7 mouse cellular contexts compared by ENCODE assay signal in genomic region chr2:154892201-154893044, GRCm38 (mm10). TPM values are rescaled to one million over a fixed set of nuclear protein-coding genes. Genes with fewer than 3 reads are reported as not detected.
DNase-seq lines count a peak whose midpoint lies in the region; ATAC-seq and TF ChIP-seq lines count a peak whose summit lies in the region.

Gene Eif2s2 (minus strand): TSS chr2:154892935.

- peak within 1 kb of the TSS; percentile 66 for H3K4me2 ChIP-seq in intestine, postnatal 0 days (replicated peaks; ENCODE audit: low read depth)
- peak within 1 kb of the TSS; percentile 77 for H3K4me2 ChIP-seq in midbrain, embryonic 12.5 days (replicated peaks)

- H3K27me3 ChIP-seq in embryonic facial prominence, embryonic 10.5 days (replicated peaks; ENCODE audit: low read depth, poor library complexity, severe bottlenecking), result 0 out of 2 replicates have a peak, but pooled peaks cover 5% of the 10 kb centered on the region
- no peaks in the 10 kb centered on the region for H3K27me3 ChIP-seq in intestine, postnatal 0 days (replicated peaks; ENCODE audit: control insufficient read depth, insufficient read depth, low read length)
- H3K27me3 ChIP-seq in midbrain, embryonic 12.5 days, result 0 out of 2 replicates have a peak, but pooled peaks cover 3% of the 10 kb centered on the region
- H3K27me3 ChIP-seq in small intestine, adult 2 months (ENCODE audit: control insufficient read depth, insufficient read depth, low read length), result no peaks in the 10 kb centered on the region

- peak within 1 kb of the TSS; percentile 95 for H3K27ac ChIP-seq in embryonic facial prominence, embryonic 10.5 days (replicated peaks)
- peak within 1 kb of the TSS; percentile 80 for H3K27ac ChIP-seq in intestine, postnatal 0 days (ENCODE audit: low read depth, low read length)
- H3K27ac ChIP-seq in midbrain, embryonic 12.5 days (replicated peaks), result peak within 1 kb of the TSS; percentile 77
- H3K27ac ChIP-seq in small intestine, adult 2 months (ENCODE audit: insufficient read depth, low read depth, low read length), result peak within 1 kb of the TSS; percentile 76

- TF ChIP-seq POLR2A in small intestine, adult 2 months (IDR thresholded peaks at IDR 0.05; ENCODE audit: low read depth, low read length), result peak; percentile 67

- under 1% methylated on average over 75 of the region's 75 CpGs for WGBS in embryonic facial prominence, embryonic 10.5 days
- under 1% methylated on average over 75 of the region's 75 CpGs for WGBS in intestine, postnatal 0 days
- under 1% methylated on average over 75 of the region's 75 CpGs for WGBS in midbrain, embryonic 12.5 days
- WGBS in small intestine, adult 2 months, result under 1% methylated on average over 75 of the region's 75 CpGs

- TF ChIP-seq CTCF in intestine, postnatal 0 days (IDR thresholded peaks at IDR 0.05; ENCODE audit: low read depth), result no peak
- TF ChIP-seq CTCF in small intestine, adult 2 months (IDR thresholded peaks at IDR 0.05; ENCODE audit: extremely low read depth, insufficient read length, insufficient replicate concordance, low read depth, low read length), result no peak

- H3K4me3 ChIP-seq in embryonic facial prominence, embryonic 10.5 days, result peak within 1 kb of the TSS; percentile 97
- peak within 1 kb of the TSS; percentile 63 for H3K4me3 ChIP-seq in intestine, postnatal 0 days (ENCODE audit: low read depth, low read length)
- peak within 1 kb of the TSS; percentile 84 for H3K4me3 ChIP-seq in midbrain, embryonic 12.5 days
- peak within 1 kb of the TSS; percentile 92 for H3K4me3 ChIP-seq in small intestine, adult 2 months (ENCODE audit: low read depth, low read length)

- peaks cover 20% of the 10 kb centered on the region for H3K36me3 ChIP-seq in embryonic facial prominence, embryonic 10.5 days (replicated peaks)
- peaks cover 4% of the 10 kb centered on the region; the same call in 1 of the 2 replicates for H3K36me3 ChIP-seq in intestine, postnatal 0 days (ENCODE audit: control insufficient read depth, insufficient read depth)
- peaks cover 5% of the 10 kb centered on the region; the same call in 1 of the 2 replicates for H3K36me3 ChIP-seq in midbrain, embryonic 12.5 days
- peaks cover 6% of the 10 kb centered on the region for H3K36me3 ChIP-seq in small intestine, adult 2 months (ENCODE audit: control insufficient read depth, insufficient read depth, low read length)

- DNase-seq in adrenal gland, postnatal 10 days, result peak; percentile 96
- peak; percentile 97 for DNase-seq in embryonic facial prominence, embryonic 10.5 days (ENCODE audit: low spot score)
- DNase-seq in gonadal fat pad, adult 2 months (ENCODE audit: low read depth), result peak; percentile 85
- DNase-seq in left cerebral cortex, postnatal 4 days, result peak; percentile 97

- peak within 1 kb of the TSS; percentile 75 for H3K9ac ChIP-seq in intestine, postnatal 0 days (ENCODE audit: low read depth, low read length)
- H3K9ac ChIP-seq in midbrain, embryonic 12.5 days (replicated peaks), result peak within 1 kb of the TSS; percentile 91

- peak; percentile 97 for ATAC-seq in intestine, postnatal 0 days
- ATAC-seq in midbrain, embryonic 12.5 days (ENCODE audit: low FRiP score, low read depth), result peak; percentile 99

- no peaks in the 10 kb centered on the region for H3K9me3 ChIP-seq in embryonic facial prominence, embryonic 10.5 days
- H3K9me3 ChIP-seq in intestine, postnatal 0 days (ENCODE audit: control insufficient read depth), result no peaks in the 10 kb centered on the region
- H3K9me3 ChIP-seq in midbrain, embryonic 12.5 days, result no peaks in the 10 kb centered on the region

- H3K4me1 ChIP-seq in embryonic facial prominence, embryonic 10.5 days, result peaks cover 18% of the 10 kb centered on the region
- peaks cover 6% of the 10 kb centered on the region; the same call in 1 of the 2 replicates for H3K4me1 ChIP-seq in intestine, postnatal 0 days (replicated peaks; ENCODE audit: control insufficient read depth, insufficient read depth, low read length)
- peaks cover 15% of the 10 kb centered on the region for H3K4me1 ChIP-seq in midbrain, embryonic 12.5 days
- H3K4me1 ChIP-seq in small intestine, adult 2 months (ENCODE audit: control insufficient read depth, insufficient read depth, insufficient read length, low read length), result no peaks in the 10 kb centered on the region

- intact Hi-C loops in left cerebral cortex, postnatal 4 days (cut with DNase I), result no loop called here

RNA-seq across cellular contexts. Expression of gene Eif2s2, which starts in this region (rescaled TPM):
- total RNA-seq in adrenal gland, postnatal 10 days (2021), result 100 to 1,000 TPM; 103 to 125 TPM
- 124 and 138 TPM in 2 replicates for polyA plus RNA-seq in embryonic facial prominence, embryonic 10.5 days (2016; fragmentation: Nextera tagmentation; extraction: Ambion mirVana)
- polyA plus RNA-seq in gonadal fat pad, adult 2 months (2012; rRNA removed), result 15.8 and 17.9 TPM in 2 replicates
- 80.4 and 85.5 TPM in 2 replicates for polyA plus RNA-seq in intestine, postnatal 0 days (2015; fragmentation: Nextera tagmentation; extraction: Ambion mirVana)
- total RNA-seq in left cerebral cortex, postnatal 4 days (2021), result 10 to 100 TPM; 94.1 to 99.9 TPM
- polyA plus RNA-seq in midbrain, embryonic 12.5 days (2016; fragmentation: Nextera tagmentation; extraction: Ambion mirVana), result 93.9 and 103 TPM in 2 replicates
- polyA plus RNA-seq in small intestine, adult 2 months (2012; rRNA removed), result 1.4 and 2.1 TPM in 2 replicates

Comparison
In these comparisons a context has a peak if more than half of its experiments do, and no peak if none do; other contexts are left out.
1. Peak in every context shown above with its lines: DNase-seq, ATAC-seq, H3K4me3 ChIP-seq and H3K27ac ChIP-seq.